Mouse (Mus musculus): ENCODE data around the gene Pitx2. TPM values are rescaled to one million over a fixed set of nuclear protein-coding genes. Genes with fewer than 3 reads are reported as not detected.

Pitx2 gene
- polyA plus RNA-seq, 1 experiment: 23.8 TPM

GRCm38 (mm10) chr3:129165715-129166114 lies 34.0 kb upstream of the Pitx2 start:
- H3K4me3 ChIP-seq (ENCODE audit: low read depth, low read length): no peak overlapping the region
- H3K36me3 ChIP-seq (ENCODE audit: control insufficient read depth, insufficient read depth, low read length): no peaks in the 10 kb centered on the region
- TF ChIP-seq POLR2A (IDR thresholded peaks at IDR 0.05; ENCODE audit: low read depth, low read length) (no peak), CTCF (IDR thresholded peaks at IDR 0.05; ENCODE audit: extremely low read depth, insufficient read length, insufficient replicate concordance, low read depth, low read length) (no peak)
- no peaks in the 10 kb centered on the region; the same call in 1 of the 2 replicates for H3K27me3 ChIP-seq (ENCODE audit: control insufficient read depth, insufficient read depth, low read length)
- H3K4me1 ChIP-seq (ENCODE audit: control insufficient read depth, insufficient read depth, insufficient read length, low read length): 0 out of 2 replicates have a peak, but pooled peaks cover 2% of the 10 kb centered on the region
- 85% methylated on average over 8 of the region's 8 CpGs for WGBS
- no peak overlapping the region for H3K27ac ChIP-seq (ENCODE audit: insufficient read depth, low read depth, low read length)

- H3K4me1 ChIP-seq (ENCODE audit: control insufficient read depth, insufficient read depth, insufficient read length, low read length): no peaks in the 10 kb centered on the region
- H3K27me3 ChIP-seq (ENCODE audit: control insufficient read depth, insufficient read depth, low read length): no peaks in the 10 kb centered on the region; the same call in 1 of the 2 replicates
- 13% methylated on average over 6 of the region's 6 CpGs for WGBS
- no peak overlapping the region for H3K4me3 ChIP-seq (ENCODE audit: low read depth, low read length)
- H3K27ac ChIP-seq (ENCODE audit: insufficient read depth, low read depth, low read length): no peak overlapping the region
- no peaks in the 10 kb centered on the region for H3K36me3 ChIP-seq (ENCODE audit: control insufficient read depth, insufficient read depth, low read length)
- TF ChIP-seq POLR2A (IDR thresholded peaks at IDR 0.05; ENCODE audit: low read depth, low read length) (no peak), CTCF (IDR thresholded peaks at IDR 0.05; ENCODE audit: extremely low read depth, insufficient read length, insufficient replicate concordance, low read depth, low read length) (peak; percentile 61; the same call in 1 of the 2 replicates)
These were observed 33.0 kb upstream of the Pitx2 start for GRCm38 (mm10) chr3:129166684-129167083.

- TF ChIP-seq POLR2A (IDR thresholded peaks at IDR 0.05; ENCODE audit: low read depth, low read length) (no peak), CTCF (IDR thresholded peaks at IDR 0.05; ENCODE audit: extremely low read depth, insufficient read length, insufficient replicate concordance, low read depth, low read length) (no peak)
- H3K27me3 ChIP-seq (ENCODE audit: control insufficient read depth, insufficient read depth, low read length): no peaks in the 10 kb centered on the region
- H3K4me1 ChIP-seq (ENCODE audit: control insufficient read depth, insufficient read depth, insufficient read length, low read length): no peaks in the 10 kb centered on the region
- 83% methylated on average over 7 of the region's 7 CpGs for WGBS
- no peak overlapping the region for H3K27ac ChIP-seq (ENCODE audit: insufficient read depth, low read depth, low read length)
- H3K36me3 ChIP-seq (ENCODE audit: control insufficient read depth, insufficient read depth, low read length): no peaks in the 10 kb centered on the region
- H3K4me3 ChIP-seq (ENCODE audit: low read depth, low read length): no peak overlapping the region
These were observed 29.3 kb upstream of the Pitx2 start for GRCm38 (mm10) chr3:129170416-129170815.

- H3K36me3 ChIP-seq (ENCODE audit: control insufficient read depth, insufficient read depth, low read length): no peaks in the 10 kb centered on the region
- H3K4me1 ChIP-seq (ENCODE audit: control insufficient read depth, insufficient read depth, insufficient read length, low read length): no peaks in the 10 kb centered on the region
- H3K27ac ChIP-seq (ENCODE audit: insufficient read depth, low read depth, low read length): no peak overlapping the region
- no peak overlapping the region for H3K4me3 ChIP-seq (ENCODE audit: low read depth, low read length)
- TF ChIP-seq POLR2A (IDR thresholded peaks at IDR 0.05; ENCODE audit: low read depth, low read length) (no peak), CTCF (IDR thresholded peaks at IDR 0.05; ENCODE audit: extremely low read depth, insufficient read length, insufficient replicate concordance, low read depth, low read length) (no peak)
- no peaks in the 10 kb centered on the region for H3K27me3 ChIP-seq (ENCODE audit: control insufficient read depth, insufficient read depth, low read length)
- 94% methylated on average over 4 of the region's 4 CpGs for WGBS
These were observed 27.9 kb upstream of the Pitx2 start for GRCm38 (mm10) chr3:129171789-129172188.

- no peak overlapping the region for H3K4me3 ChIP-seq (ENCODE audit: low read depth, low read length)
- H3K36me3 ChIP-seq (ENCODE audit: control insufficient read depth, insufficient read depth, low read length): no peaks in the 10 kb centered on the region
- 28% methylated on average over 12 of the region's 12 CpGs for WGBS
- peaks cover 4% of the 10 kb centered on the region for H3K4me1 ChIP-seq (ENCODE audit: control insufficient read depth, insufficient read depth, insufficient read length, low read length)
- TF ChIP-seq POLR2A (IDR thresholded peaks at IDR 0.05; ENCODE audit: low read depth, low read length) (no peak), CTCF (IDR thresholded peaks at IDR 0.05; ENCODE audit: extremely low read depth, insufficient read length, insufficient replicate concordance, low read depth, low read length) (no peak)
- H3K27me3 ChIP-seq (ENCODE audit: control insufficient read depth, insufficient read depth, low read length): peaks cover 43% of the 10 kb centered on the region
- H3K27ac ChIP-seq (ENCODE audit: insufficient read depth, low read depth, low read length): no peak overlapping the region
These were observed 5.2 kb upstream of the Pitx2 start for GRCm38 (mm10) chr3:129194436-129194835.

GRCm38 (mm10) chr3:129195036-129195435 lies 4.6 kb upstream of the Pitx2 start:
- WGBS: 23% methylated on average over 16 of the region's 16 CpGs
- no peaks in the 10 kb centered on the region for H3K36me3 ChIP-seq (ENCODE audit: control insufficient read depth, insufficient read depth, low read length)
- H3K4me3 ChIP-seq (ENCODE audit: low read depth, low read length): no peak overlapping the region
- peaks cover 49% of the 10 kb centered on the region for H3K27me3 ChIP-seq (ENCODE audit: control insufficient read depth, insufficient read depth, low read length)
- H3K27ac ChIP-seq (ENCODE audit: insufficient read depth, low read depth, low read length): no peak overlapping the region
- TF ChIP-seq CTCF (IDR thresholded peaks at IDR 0.05; ENCODE audit: extremely low read depth, insufficient read length, insufficient replicate concordance, low read depth, low read length) (no peak), POLR2A (IDR thresholded peaks at IDR 0.05; ENCODE audit: low read depth, low read length) (no peak)
- H3K4me1 ChIP-seq (ENCODE audit: control insufficient read depth, insufficient read depth, insufficient read length, low read length): peaks cover 7% of the 10 kb centered on the region

- no peak overlapping the region for H3K27ac ChIP-seq (ENCODE audit: insufficient read depth, low read depth, low read length)
- H3K27me3 ChIP-seq (ENCODE audit: control insufficient read depth, insufficient read depth, low read length): peaks cover 55% of the 10 kb centered on the region
- no peak overlapping the region for H3K4me3 ChIP-seq (ENCODE audit: low read depth, low read length)
- 12% methylated on average over 12 of the region's 12 CpGs for WGBS
- H3K36me3 ChIP-seq (ENCODE audit: control insufficient read depth, insufficient read depth, low read length): no peaks in the 10 kb centered on the region
- TF ChIP-seq POLR2A (IDR thresholded peaks at IDR 0.05; ENCODE audit: low read depth, low read length) (no peak), CTCF (IDR thresholded peaks at IDR 0.05; ENCODE audit: extremely low read depth, insufficient read length, insufficient replicate concordance, low read depth, low read length) (no peak)
- peaks cover 7% of the 10 kb centered on the region for H3K4me1 ChIP-seq (ENCODE audit: control insufficient read depth, insufficient read depth, insufficient read length, low read length)
These were observed 3.7 kb upstream of the Pitx2 start for GRCm38 (mm10) chr3:129195816-129196549.

All from small intestine, adult 2 months (tissue).